Mouse (Mus musculus): ENCODE results near the gene Sytl5.

The Sytl5 gene

GRCm38 (mm10) chrX:9885322-9885721 lies at the start of gene Sytl5:
Gene Sytl5, plus strand, starts transcription at chrX:9885622.
- no peak for DNase-seq (ENCODE audit: low read depth)

DNA sequence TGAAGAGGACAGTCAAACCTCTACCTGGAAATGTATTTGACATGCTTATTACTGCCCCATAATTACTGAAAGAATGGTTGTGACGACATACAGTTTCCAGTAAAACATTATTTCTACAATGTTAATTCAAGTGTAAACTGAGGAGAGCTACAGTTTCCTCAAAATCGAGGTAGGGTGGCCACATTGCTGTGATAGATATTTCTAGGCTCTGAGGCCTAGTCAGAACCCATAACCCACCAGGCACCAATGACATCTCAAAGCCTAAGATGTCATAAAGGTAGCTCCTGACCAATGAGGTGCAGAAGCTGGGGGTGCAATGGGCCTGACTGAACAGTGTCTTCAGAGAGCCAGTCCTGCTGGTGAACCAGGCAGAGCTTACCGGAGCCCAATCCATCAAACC lies 38.8 kb upstream of the Sytl5 start, which contains the start of gene Hypm:
TSS of gene Hypm (plus strand) at position 301 of the 400 bp plus-strand sequence.
- no peak for DNase-seq (ENCODE audit: low read depth)

- DNase-seq (ENCODE audit: low read depth): no peak
Measured at GRCm38 (mm10) chrX:9849403-9849802, 36.0 kb upstream of the Sytl5 start, which contains the start of gene H2al3. Gene H2al3, plus strand, starts transcription at chrX:9849703.

DNA sequence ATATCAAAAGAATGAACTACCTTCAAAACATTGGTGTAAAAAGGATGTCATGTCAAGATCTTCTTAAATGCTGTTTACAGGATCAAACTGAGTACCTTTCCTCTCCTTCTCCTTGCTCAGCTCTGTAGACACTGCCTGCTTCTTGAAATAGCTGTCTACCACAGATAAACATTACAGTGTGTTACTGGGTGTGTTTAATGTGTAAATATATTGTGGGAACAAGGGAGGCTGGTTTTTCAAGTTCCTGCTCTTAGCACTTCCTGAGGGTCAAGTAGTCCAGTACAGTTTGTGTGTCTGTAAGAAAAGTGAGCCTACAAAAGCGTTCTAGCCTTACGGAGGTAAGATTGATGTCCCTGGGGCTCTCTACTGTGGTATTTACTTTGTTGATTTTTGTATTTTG lies 23.6 kb upstream of the Sytl5 start:
- no peak for DNase-seq (ENCODE audit: low read depth)

DNA sequence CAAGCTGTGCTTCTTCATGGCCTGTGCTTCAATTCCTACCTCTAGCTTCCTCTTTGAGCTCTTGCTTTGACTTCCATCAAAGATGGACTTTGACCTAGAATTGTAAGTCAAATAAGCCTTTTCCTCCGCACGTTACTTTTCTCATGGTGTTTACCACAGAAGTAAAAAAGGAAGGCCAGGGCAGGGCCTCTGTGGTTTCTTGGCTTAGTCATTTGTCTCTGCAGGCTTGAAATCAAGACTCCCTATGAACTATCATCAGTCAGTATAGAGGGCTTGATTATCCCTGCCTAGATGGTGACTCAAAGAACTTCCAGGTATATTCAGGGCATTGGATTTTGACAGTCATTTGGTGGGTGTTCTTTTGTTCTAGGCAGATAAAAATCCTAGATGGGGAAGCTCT lies 9.9 kb upstream of the Sytl5 start:
- no peak for DNase-seq (ENCODE audit: low read depth)

DNA sequence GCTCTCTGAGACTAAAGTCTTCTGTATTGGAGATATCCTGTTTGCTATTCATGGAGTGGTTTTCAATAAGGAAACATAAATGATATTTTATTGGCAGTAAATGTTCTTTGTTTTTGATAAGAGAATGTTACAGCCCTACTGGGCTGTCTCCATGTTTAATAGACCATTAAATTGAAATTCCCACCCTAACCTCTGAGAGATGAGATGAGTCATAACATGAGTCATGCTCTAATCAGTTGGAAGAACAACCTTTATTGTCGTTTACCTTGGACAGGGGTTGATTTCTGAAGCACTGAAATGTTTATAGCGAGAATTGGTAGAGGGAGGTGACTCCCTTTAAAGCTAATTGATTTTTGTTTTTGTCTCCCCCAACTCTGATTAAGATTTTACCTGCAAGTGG lies 24.1 kb downstream of the Sytl5 start:
- no peak for DNase-seq (ENCODE audit: low read depth)

GRCm38 (mm10) chrX:9933839-9934238 lies 48.4 kb downstream of the Sytl5 start:
- DNase-seq (ENCODE audit: low read depth): no peak

- DNase-seq (ENCODE audit: low read depth): no peak
Measured at GRCm38 (mm10) chrX:9984094-9984669, 98.8 kb downstream of the Sytl5 start.

GRCm38 (mm10) chrX:10000718-10001117 lies 115.3 kb downstream of the Sytl5 start:
- DNase-seq (ENCODE audit: low read depth): no peak

DNA sequence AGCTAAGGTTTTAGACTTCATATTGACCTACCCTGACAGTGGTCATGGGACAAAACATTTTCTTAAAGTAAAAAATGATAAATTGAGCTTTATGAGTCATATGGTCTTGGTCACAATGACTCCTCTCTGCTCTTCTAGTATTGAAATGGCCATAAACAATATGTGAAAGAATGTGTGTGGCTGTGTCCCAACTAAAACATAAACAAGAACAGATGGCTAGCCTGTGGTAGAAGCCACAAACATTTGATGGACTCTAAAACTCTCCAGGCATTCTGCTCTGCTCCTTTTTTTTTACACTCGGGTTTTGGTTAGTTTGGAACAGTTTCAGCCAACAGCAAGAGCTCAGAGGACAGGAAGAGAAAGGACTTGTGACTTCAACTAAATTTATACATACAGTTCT lies 120.5 kb downstream of the Sytl5 start:
- no peak for DNase-seq (ENCODE audit: low read depth)

DNA sequence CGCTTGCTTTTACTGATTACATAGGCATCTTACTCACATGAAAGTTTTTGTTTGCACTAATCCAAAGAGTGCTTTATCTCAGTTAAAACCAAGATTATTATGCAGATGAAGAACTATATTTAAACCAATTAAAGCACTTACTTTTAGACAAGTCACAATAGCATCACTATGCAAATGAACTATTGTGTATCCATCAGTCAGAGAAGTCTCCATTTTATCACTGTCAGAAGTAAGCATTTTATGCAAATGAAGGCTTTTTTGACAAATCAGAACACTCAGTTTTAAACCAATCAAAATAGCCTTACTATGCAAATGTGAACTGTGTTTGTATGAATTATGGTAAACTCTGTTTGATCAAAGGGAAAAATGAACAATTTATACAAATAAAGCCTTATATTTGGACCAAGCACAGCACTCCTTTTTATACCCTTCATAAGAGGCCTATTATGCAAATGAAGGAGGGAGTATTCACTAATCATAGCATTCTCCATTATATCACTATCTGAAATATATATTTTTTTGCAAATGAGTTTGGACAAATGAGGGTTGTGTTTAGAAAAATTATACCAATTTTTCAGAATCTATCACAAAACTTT lies 122.4 kb downstream of the Sytl5 start:
- DNase-seq (ENCODE audit: low read depth): no peak

- no peak for DNase-seq (ENCODE audit: low read depth)
Measured at GRCm38 (mm10) chrX:10010202-10010601, 124.8 kb downstream of the Sytl5 start.

GRCm38 (mm10) chrX:10034666-10035065 lies 149.2 kb downstream of the Sytl5 start:
- no peak for DNase-seq (ENCODE audit: low read depth)
